Mouse (Mus musculus) erythroblast, embryonic 14.5 days (primary cell): Measurements from ENCODE around the gene Carnmt1.

ENCODE experiments used
- GATA1 ChIP-seq: IDR thresholded peaks from 2 replicates; pipeline ENCODE4 v1.6.1; 2012; ENCODE audit warnings: low read length, inconsistent platforms, mixed read lengths
- TAL1 ChIP-seq: IDR thresholded peaks from 3 replicates; pipeline ENCODE4 v1.6.1; 2012; ENCODE audit warnings: low read length, inconsistent platforms, mixed read lengths

DNA sequence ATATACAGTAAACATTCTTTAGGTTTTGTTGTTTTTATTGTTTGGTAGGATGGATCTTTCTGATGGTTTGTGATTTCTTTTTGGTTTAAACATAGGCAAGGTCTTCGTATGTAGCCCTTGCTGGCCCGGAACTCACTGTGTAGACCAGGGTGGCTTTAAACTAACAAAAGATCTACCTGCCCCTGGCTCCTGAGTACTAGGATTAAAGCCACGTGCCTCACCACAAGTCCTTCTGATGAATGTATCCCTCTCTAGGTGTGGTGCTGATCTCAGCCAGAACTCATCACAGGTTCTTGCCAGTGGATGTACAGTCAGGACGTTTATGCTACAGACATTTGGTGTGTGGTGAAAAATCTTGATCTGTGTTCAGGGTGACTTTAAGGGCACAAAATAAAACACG is 32.6 kb upstream of the Carnmt1 start:
- no peak for TF ChIP-seq GATA1
- no peak for TF ChIP-seq TAL1
